Mouse (Mus musculus): Measurements from ENCODE around the gene Gse1.

DNA sequence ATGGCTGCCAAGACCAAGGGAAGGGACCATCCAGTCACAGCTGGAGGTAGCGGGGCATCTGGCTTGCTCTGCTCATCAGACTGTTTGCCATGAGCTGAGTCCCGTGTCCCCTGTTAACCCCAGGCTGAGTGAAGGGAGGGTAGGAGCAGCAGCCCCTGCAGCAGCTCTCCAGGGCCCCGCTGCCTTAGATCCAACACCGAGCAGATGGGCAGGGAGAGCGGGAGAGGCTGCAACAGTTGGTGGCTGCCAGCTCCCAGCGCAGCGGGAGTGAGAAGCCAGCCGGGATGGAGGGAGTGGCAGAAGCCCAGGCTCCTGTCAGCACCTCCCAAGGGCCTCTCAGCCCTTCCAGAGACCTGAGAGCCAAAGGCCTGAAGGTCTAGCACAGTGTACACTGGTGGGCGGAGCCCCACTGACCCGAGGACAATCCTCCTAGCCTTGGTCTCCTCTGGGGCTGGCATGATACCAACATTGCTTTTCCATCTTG, 61.5 kb downstream of the Gse1 start:
- TF ChIP-seq CTCF (conservative IDR thresholded peaks at IDR 0.05; ENCODE audit: low read length) (no peak), NANOG (IDR thresholded peaks at IDR 0.05; ENCODE audit: borderline replicate concordance, low read length) (no peak), POU5F1 (IDR thresholded peaks at IDR 0.05; ENCODE audit: borderline replicate concordance, low read length) (no peak)

Measured in E14TG2a.4 (cell line).